Mouse (Mus musculus) thymus, adult 2 months (tissue): Measurements from ENCODE around the gene Hoxa6. TPM values are rescaled to one million over a fixed set of nuclear protein-coding genes. Genes with fewer than 3 reads are reported as not detected.

ENCODE experiments used
- DNase-seq: peaks from one replicate; pipeline ENCODE4 v3.0.0; 2021
- H3K27ac ChIP-seq: fragments of 200-500 bp; 2 replicates; pipeline ENCODE4 v1.5.1; 2012; ENCODE audit warnings: low read length, control low read depth; ENCODE audit not compliant: control insufficient read depth, insufficient read depth
- H3K27me3 ChIP-seq: fragments of 200-500 bp; 2 replicates; pipeline ENCODE4 v1.6.1; 2012; ENCODE audit warnings: mild to moderate bottlenecking, low read length, moderate library complexity, mixed read lengths; ENCODE audit not compliant: control insufficient read depth, insufficient read depth
- H3K36me3 ChIP-seq: fragments of 200-500 bp; 2 replicates; pipeline ENCODE4 v1.6.1; 2012; ENCODE audit warnings: mild to moderate bottlenecking, low read length, moderate library complexity; ENCODE audit not compliant: control insufficient read depth, insufficient read depth
- H3K4me1 ChIP-seq: fragments of 200-500 bp; replicated peaks from 2 replicates; pipeline ENCODE4 v1.6.1; 2012; ENCODE audit warnings: low read length; ENCODE audit not compliant: control insufficient read depth, insufficient read depth
- H3K4me3 ChIP-seq: fragments of 200-500 bp; 2 replicates; pipeline ENCODE4 v1.5.1; 2012; ENCODE audit warnings: mild to moderate bottlenecking, low read length, control low read depth, moderate library complexity; ENCODE audit not compliant: control insufficient read depth, insufficient read depth
- CTCF ChIP-seq: fragments of 200-500 bp; IDR thresholded peaks from 2 replicates; pipeline ENCODE4 v1.5.1; 2012; ENCODE audit warnings: mild to moderate bottlenecking, control low read depth, low read length, moderate library complexity, borderline replicate concordance; ENCODE audit not compliant: control insufficient read depth, poor library complexity, insufficient read depth; ENCODE audit errors: extremely low read depth
- POLR2A ChIP-seq: fragments of 200-500 bp; IDR thresholded peaks from 2 replicates; pipeline ENCODE4 v1.6.1; 2012; ENCODE audit warnings: mild to moderate bottlenecking, low read length, control low read depth, moderate library complexity; ENCODE audit not compliant: control insufficient read depth, poor library complexity, insufficient read depth; ENCODE audit errors: extremely low read depth
- WGBS: fragments of 180-500 bp; shearing (Covaris S2); methylation state at CpG from one replicate; pipeline ENCODE4 v1.1.7; 2018; 5-methylcytosine and 5-hydroxymethylcytosine counted together
- polyA plus RNA-seq: library from polyadenylated mRNA; depleted of rRNA; stranded (reverse); fragments of >200 nt; gene quantifications from 2 replicates; pipeline ENCODE4 v1.2.3, GENCODE M21; 2012

Hoxa6 gene
- polyA plus RNA-seq, 1 experiment = 0.39 TPM

- Histone ChIP-seq H3K36me3 (no peaks in the 10 kb centered on the region), H3K27me3 (peaks cover 2% of the 10 kb centered on the region), H3K4me1 (no peaks in the 10 kb centered on the region), H3K27ac (no peak overlapping the region), H3K4me3 (no peak overlapping the region)
- WGBS = 92% methylated on average over 42 of the region's 42 CpGs
- no peak for DNase-seq
- TF ChIP-seq POLR2A = no peak
- no peak for TF ChIP-seq CTCF
Measured at GRCm38 (mm10) chr6:52168191-52169055, 40.1 kb downstream of the Hoxa6 start.

DNA sequence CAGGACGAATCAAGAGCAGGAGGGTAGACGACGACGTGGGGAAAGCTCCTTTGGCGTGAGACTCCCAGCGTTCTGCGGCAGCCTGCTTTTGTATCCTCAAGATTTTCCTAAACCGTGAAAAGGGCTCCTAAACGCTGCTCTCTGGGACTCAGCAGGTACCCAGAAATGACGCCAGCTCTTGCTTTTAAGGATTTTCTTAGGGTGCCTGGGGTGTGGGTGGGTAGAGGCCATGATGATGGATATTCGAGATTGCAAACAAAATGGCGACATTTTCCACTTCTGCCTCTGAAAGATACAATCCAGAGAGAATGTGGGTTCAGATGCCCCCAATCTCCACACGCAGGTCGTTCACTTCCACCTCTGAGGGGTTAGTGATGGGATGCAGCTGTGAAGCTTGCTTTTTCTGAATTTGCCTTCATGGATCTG, 40.8 kb downstream of the Hoxa6 start:
- H3K27me3 ChIP-seq = peaks cover 4% of the 10 kb centered on the region
- H3K27ac ChIP-seq = peak overlapping the region; percentile 51; the same call in 1 of the 2 replicates
- no peak for DNase-seq
- no peaks in the 10 kb centered on the region for H3K36me3 ChIP-seq
- no peaks in the 10 kb centered on the region for H3K4me1 ChIP-seq
- no peak overlapping the region for H3K4me3 ChIP-seq
- TF ChIP-seq POLR2A (no peak), CTCF (no peak)
- WGBS = 95% methylated on average over 14 of the region's 14 CpGs

DNA sequence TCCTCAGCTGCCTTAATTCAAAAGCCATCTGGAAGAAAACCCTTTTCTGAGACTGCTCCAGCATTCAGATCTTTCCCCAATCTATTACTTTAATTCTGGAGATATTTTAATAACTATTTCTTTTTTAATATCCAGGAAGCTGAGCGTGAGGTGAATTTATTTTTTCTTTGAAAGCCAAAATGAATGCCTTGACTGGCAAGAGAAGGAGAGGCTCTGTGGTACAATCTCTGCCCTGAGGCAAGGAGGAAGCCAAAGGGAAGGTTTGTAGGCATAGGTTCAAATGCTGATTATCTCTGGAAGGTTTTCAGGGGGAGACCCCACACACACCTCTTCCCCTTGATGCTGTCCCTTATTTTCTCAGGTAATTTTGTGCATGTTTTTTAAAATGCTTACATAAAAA, 41.3 kb downstream of the Hoxa6 start:
- 96% methylated on average over 1 of the region's 1 CpGs for WGBS
- Histone ChIP-seq H3K4me1 (no peaks in the 10 kb centered on the region), H3K27me3 (peaks cover 5% of the 10 kb centered on the region), H3K4me3 (no peak overlapping the region), H3K27ac (no peak overlapping the region), H3K36me3 (no peaks in the 10 kb centered on the region)
- TF ChIP-seq POLR2A (no peak), CTCF (no peak)
- DNase-seq = no peak

GRCm38 (mm10) chr6:52166431-52167077, 42.0 kb downstream of the Hoxa6 start:
- 87% methylated on average over 4 of the region's 4 CpGs for WGBS
- Histone ChIP-seq H3K4me1 (no peaks in the 10 kb centered on the region), H3K4me3 (no peak overlapping the region), H3K36me3 (no peaks in the 10 kb centered on the region), H3K27ac (no peak overlapping the region), H3K27me3 (peaks cover 5% of the 10 kb centered on the region)
- DNase-seq = no peak
- no peak for TF ChIP-seq POLR2A
- no peak for TF ChIP-seq CTCF

GRCm38 (mm10) chr6:52165441-52166370, 42.8 kb downstream of the Hoxa6 start:
- TF ChIP-seq POLR2A (no peak), CTCF (no peak)
- DNase-seq = no peak
- Histone ChIP-seq H3K27me3 (peaks cover 5% of the 10 kb centered on the region), H3K4me1 (no peaks in the 10 kb centered on the region), H3K4me3 (no peak overlapping the region), H3K36me3 (no peaks in the 10 kb centered on the region), H3K27ac (no peak overlapping the region; the same call in 1 of the 2 replicates)
- 86% methylated on average over 28 of the region's 28 CpGs for WGBS

- Histone ChIP-seq H3K4me1 (peaks cover 2% of the 10 kb centered on the region; the same call in 1 of the 2 replicates), H3K4me3 (peak within 1 kb of the TSS; percentile 19; the same call in 1 of the 2 replicates), H3K27ac (no peak within 1 kb of the TSS; the same call in 1 of the 2 replicates), H3K27me3 (peaks cover 5% of the 10 kb centered on the region), H3K36me3 (no peaks in the 10 kb centered on the region)
- TF ChIP-seq CTCF (no peak), POLR2A (no peak)
- no peak for DNase-seq
- WGBS = 39% methylated on average over 25 of the region's 25 CpGs
Measured at GRCm38 (mm10) chr6:52164626-52165440, 43.7 kb downstream of the Hoxa6 start, which contains the start of gene Hoxa2. TSS of gene Hoxa2 (minus strand) at chr6:52164831.
